Mouse (Mus musculus) spleen, adult 12 weeks (tissue): ENCODE data around the gene Dock8.
A peak's percentile ranks its signal among the peaks of the same experiment; 100 is the strongest.
"Not testable (repeated sequence)": the region's sequence is repeated elsewhere in the genome, so short reads cannot be mapped to it uniquely, and the experiment has no call there.

ENCODE experiments used
- DNase-seq: peaks from one replicate; pipeline ENCODE4 v3.0.0; 2022; ENCODE audit warnings: low spot score

Dock8 gene

DNA sequence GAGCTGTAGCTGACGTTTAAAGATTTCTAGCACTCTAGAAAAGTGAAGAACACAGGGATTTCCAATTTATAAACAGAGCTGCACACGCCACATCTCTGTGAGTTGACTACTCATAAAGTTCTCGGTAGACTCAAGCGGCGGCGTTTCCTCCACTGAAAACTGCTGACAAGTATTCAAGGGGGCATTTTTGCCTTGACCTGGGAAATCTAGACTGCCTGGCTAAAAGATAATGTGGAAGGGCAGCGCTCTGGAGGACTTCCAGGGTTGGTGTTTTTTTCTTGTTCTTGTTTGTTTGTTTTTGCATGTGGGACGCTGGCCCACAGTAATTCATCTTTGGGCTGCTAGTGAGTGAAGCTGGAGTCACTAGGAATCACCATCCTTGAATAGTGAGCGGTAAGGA lies 819 bp downstream of the Dock8 start:
- DNase-seq, result no peak

DNA sequence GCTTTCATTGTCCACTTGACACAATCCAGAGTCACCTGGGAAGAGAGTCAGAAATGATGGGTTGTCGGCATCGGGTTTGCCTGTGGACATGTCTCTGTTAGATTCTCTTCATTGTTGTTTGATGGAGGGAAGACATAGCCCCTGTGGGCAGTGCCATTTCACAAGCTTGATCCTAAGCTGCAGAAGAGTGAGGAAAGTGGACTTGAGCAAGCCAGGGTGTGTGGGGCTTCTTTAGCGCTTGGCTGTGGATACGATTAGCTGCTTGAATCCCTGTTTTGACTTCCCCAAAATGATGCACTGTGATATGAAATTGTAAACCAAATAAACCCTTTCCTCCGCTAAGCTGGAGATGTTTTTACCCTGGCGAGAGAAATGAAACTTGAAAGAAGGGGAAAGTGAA lies 2.7 kb downstream of the Dock8 start:
- no peak for DNase-seq

DNA sequence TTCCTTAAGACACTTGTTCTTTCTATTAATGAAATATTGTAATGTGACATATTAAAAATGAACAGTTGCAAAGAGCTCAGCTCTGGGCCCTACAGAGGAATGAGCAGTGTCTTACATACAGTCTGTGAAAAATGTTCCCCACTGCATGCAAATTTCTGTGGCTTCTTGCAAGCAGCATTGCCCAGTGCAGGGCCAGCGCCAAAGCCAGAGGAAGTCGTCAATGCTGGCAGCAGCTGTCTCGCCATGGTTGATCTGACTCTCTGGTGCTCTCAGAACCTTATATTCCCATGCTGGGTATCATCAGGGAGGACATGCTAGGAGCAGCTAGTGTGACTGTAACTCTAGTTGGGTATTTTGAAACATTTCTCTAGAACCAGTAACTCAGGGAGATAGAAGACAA lies 3.5 kb downstream of the Dock8 start:
- no peak for DNase-seq

DNA sequence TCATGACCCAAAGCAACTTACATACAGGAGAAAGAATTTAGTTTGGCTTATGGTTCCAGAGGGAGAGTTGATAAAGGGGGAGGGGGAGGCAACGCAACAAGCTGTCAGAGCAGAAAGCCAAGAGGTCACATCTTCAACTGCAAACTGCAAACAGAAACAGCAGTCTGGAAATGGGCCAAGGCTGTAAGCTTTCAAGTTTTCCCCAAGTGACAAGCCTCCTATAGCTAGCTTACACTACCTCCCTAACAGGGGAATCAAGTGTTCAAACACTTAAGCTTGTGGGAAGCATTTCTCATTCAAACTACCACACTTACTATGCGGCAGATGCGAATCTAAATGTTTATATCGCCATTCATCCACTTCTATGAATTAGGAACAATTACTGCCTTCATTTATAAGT lies 4.5 kb downstream of the Dock8 start:
- DNase-seq, result no peak

DNA sequence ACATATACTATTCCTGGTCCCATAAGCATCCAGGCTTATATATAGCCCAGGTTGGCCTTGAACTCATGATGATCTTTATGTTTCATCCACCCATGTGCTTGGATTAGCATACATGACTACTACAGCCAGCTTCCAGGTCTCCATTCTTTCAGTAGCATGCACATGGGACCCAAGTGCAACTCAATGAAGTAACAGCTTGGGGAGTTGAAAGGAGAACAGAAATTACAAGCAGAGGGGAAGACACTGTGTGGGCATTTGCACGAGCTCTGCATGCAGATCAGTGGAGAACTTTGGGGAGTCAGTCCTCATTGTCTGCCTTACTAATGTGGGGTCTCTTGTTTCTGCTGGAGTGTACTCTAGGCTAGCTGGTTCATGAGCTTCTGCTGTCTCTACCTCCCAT lies 7.4 kb downstream of the Dock8 start:
- DNase-seq, result no peak

DNA sequence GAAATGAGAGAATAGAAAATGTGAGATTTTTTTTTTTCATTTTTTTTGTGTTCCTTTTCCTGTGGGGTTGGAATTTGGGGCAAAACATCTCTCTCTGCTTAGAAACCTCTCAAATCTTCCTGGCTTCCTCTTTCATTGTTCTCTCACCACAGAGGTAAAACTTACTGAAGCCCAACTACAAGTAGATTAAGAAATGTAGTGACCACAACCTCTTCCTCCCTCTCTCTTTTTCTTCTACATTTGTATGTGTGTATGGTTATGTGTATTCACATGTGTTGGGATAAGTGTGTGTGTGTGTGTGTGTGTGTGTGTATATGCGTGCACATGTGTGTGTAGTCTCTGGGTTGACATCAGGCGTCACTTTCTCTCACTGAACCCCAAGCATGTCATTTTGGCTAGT lies 9.2 kb downstream of the Dock8 start:
- DNase-seq, result no peak

DNA sequence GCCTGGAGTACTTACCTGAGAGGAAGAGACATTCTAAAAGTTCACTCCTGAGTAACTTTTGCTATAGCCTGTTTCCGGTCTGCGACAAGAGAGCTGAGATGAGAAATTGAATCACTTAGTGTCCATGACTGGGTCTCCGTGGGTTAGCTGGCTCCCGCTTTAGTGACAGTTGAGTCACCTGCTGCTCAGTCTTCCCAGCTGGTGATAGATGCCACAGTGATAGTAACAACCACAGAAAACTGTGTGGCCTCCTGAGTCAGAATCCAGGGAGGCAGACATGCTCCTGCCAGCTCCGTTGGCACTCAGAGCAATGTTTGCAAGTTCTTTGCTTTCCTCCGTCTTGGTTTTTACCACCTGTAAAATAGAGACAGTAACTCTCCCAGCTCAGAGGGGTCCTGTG lies 23.4 kb downstream of the Dock8 start:
- DNase-seq, result no peak

DNA sequence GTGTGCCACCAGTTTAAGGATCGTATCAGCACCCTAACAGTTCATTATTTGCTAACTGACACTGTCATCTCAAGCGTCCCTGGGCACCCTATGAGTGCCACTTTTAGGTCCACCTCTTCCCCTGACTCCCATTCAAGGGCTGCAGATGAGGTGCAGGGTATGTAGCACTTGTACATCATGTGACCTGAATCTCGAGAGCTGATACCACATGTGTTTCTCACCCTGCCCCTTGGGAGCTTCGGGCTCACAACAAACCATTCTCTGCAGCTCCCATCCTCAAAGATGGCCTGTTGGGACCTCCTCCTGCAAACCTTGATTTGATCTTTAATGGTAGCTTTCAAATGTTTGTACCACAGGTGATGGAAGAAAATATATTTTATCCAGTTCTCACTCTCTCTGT lies 32.4 kb downstream of the Dock8 start:
- no peak for DNase-seq

DNA sequence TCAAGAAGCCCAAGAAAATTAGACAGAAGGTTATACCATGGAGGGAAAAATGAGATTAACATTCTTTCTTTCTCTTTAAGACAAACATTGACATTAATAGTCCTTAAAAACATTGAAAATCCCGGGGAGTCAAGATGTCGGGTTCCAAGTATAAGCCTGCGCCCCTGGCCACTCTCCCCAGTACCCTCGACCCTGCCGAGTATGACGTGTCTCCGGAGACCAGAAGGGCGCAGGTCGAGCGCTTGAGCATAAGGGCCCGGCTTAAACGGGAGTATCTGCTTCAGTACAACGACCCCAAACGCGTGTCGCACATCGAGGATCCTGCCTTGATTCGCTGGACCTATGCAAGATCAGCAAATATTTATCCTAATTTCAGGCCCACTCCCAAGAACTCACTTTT lies 33.7 kb downstream of the Dock8 start:
- not testable (repeated sequence) for DNase-seq

DNA sequence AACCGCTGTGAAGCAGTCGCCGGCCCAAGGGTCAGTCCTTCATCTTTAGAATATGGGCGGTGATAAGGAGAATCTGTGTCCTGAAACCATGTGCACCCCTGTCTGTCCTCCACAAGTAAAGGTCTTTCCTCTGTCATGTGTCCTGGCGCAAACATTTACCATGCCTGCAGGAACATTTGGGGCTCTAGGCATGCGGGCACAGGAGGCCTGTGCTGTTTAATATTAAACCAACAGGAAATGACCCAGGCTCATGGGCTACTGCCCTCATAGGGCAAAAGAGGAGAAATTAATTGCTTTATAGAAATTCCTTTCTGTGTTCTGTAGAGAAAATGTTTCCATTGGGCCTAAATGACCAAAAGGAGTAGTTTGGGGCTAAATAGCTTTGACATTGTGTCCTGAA lies 36.5 kb downstream of the Dock8 start:
- no peak for DNase-seq

DNA sequence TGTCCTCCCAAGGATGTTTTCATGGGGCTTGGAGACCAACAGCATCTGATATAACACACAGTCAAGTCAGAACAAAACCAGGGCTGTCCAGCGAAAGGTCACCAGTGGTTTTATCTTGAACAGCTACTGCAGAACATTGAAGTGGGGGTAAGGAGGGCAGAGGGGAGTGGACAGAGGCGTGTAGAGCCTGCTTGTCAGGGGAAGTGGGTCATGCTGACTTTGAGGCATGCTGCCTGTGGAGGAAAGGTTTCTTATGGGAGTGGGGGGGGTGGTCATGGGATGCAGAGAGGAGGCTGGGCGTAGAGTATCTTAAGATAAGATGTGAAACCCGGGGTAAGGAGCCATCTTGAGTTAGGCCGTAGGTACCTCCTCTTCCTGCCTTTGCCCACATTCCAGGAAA lies 37.5 kb downstream of the Dock8 start:
- no peak for DNase-seq

DNA sequence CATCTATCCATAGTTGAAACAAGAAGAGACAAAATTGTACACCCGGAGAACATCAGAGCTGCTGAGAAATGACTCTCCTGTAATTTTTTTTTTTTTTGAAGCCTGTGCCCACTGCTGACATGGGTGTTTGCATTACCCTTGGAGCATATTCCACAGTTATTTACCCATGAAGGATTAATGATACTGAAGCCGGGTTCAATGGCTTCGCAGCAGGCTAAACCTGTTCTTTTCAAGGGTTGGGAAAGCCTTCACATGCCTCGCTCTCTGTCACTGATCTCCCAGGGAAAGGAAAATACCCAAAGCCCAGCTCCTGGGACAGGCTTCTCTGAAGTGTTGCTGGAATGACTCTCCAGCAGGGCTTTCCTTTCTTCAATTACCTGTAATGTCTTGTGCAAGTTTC lies 37.9 kb downstream of the Dock8 start:
- DNase-seq, result no peak

DNA sequence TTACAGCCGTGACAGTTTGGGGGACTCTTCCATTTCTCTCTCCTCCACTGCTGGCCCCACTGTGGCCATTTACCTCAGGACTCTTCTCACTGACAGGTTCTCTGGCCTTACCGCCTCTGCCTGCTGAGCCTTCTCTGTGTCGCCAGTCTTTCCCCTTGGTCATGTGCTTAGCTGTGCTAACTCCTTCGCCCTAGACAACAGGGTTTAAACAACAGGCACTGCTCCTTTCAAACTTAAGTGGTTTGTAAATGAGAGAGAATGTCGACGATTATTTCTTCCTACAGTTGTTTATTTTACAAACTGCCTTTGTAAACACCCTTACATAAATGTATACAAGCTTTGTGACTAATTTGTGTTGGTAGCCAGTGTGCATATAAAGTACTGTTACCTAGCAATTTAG lies 39.0 kb downstream of the Dock8 start:
- DNase-seq, result no peak

DNA sequence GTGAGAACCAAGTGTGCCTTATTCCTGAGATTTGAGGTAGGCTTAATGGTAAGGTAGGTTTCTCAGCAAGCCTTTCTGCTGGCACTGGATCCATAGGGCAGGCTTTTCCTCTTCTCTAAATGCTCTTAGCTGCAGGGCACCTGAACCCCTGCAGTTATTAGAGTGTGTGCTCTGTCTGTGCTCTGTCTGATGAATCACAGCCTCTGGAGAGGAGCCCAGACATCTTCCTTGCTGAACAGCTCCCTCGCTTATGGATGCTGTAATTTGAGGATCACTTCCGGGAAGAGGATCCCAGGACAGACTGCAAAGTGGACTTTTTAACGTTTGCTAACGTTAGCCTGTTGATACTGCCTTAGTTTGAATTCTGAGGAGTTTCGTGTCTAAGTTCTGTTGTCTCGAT lies 41.9 kb downstream of the Dock8 start:
- DNase-seq, result no peak

DNA sequence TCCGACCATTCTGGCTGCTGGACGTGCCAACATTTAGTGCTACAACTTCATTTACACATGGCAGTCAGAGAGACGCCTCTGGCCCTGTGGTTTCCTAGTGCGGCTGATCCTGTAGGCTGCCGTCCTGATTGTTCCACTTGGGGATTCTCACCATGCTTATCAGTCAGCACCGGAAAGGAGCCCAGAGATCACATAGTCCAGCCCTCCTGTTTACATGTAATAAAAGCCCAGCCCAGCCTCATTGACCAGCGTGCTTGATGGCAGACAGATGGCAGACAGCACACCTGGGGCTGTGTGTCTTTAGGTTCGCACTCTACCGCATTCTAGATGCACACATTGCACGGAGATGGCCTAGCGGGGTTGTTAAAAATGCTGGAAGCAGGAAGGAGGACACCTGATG lies 43.6 kb downstream of the Dock8 start:
- DNase-seq, result no peak

DNA sequence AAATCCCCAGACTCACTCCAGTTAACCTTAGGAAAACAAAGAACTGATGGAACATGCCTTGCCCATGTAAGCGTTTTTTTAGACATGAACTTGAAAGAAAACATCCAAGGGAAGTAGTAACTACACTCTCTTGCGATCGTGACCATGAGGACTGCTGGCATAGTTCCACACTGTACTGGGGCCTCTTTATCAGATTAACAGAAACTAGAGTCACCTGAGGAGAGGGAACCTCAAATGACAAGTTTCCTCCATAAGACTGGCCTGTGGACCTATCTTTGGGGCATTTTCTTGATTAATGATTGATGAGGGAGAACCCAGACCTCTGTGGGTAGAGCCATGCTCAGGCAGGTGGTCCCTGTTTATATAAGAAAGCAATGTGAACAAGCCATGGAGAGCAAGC lies 44.7 kb downstream of the Dock8 start:
- no peak for DNase-seq

DNA sequence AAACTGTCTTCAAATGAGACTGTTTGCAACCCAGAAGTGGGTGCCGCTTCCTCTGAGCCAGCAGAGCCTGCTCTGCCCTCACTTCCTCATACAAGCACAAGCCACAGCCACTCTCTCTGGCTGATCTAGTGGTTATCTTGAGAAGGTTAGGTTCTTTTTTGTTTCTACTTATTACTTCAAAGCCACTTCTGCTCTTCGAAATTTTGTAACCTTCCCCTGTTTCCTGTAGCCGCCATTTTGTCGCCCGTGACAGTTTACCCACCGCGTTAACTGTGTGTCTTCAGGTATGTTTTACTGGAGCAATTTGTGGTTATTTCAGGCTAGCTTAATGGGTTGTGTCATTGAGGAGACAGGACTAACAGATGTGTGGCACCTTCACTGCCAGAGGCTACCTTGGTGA lies 53.0 kb downstream of the Dock8 start:
- DNase-seq, result peak; percentile 43

DNA sequence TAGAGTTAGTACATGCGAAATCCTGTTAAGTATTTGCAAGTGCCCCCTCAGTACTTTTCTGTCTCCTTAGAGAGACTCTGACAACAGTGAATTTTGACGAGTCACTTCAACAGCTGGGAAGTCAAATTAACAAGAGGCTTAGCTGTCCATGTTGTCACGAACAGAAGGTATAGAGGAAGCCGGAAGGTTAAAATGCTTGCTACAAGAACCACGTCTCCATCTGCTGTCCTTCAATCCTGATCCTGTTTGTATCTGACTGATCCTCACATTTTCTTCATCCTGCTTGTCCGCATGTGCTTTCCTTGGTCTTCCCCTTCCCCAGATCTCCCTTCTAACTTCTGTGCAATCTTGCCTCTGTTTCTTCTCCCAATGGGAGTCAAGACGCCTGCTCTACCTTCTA lies 53.8 kb downstream of the Dock8 start:
- no peak for DNase-seq

DNA sequence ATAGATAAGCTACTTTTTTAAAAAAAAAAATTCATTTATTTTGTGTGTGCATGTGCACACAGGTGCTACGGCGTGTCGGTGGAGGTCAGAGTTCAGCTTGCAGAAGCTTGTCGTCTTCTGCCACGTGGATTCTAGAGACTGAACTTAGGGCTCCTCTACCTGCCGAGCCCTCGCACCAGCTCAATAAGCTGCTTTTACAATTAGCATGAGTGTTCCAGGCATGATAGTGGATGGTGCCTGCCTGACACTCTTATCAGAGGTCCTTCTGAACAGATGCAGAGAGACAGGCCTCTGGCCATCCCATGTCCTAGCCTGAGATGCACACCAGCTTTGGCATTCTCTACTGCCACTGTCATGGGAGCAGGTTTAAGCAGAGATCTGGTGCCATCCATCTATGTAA lies 55.7 kb downstream of the Dock8 start:
- no peak for DNase-seq

DNA sequence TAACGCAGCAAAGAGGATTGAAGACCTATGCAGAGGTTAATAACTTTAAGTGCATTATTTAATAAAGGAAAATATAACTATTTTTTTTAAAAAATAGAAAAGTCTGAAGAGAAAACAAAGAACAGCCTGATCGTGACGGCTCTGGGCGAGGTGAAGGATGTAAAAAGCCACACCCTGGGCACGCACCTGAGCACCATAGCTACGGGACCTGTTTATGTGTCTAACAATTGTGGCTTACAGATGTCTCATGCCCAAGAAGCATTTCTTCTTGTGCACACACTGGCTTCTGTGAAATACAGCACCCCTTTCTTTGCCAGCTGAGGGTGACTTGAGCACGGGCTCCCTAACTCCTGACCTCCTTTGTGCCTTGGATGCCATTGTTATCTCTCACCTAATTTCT lies 56.2 kb downstream of the Dock8 start:
- DNase-seq, result no peak

DNA sequence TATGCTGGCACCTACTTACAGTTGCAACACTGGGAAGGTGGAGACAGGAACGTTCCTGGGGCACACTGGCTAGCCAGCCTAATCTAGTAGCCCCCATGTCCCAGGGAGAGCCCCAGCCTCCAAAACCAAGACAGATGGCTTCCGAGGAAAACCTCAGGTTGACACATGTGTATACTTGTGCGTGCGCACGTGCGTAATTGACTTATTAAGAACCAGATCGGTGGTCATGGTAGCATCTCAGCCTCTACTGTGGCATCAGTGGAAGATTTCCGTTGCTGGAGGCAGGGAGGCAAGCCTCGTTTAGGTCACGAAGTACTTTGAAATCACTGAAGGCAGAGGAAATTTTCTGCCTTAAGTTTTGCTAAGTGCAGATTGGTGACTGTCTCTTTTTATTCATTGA lies 56.9 kb downstream of the Dock8 start:
- DNase-seq, result no peak

DNA sequence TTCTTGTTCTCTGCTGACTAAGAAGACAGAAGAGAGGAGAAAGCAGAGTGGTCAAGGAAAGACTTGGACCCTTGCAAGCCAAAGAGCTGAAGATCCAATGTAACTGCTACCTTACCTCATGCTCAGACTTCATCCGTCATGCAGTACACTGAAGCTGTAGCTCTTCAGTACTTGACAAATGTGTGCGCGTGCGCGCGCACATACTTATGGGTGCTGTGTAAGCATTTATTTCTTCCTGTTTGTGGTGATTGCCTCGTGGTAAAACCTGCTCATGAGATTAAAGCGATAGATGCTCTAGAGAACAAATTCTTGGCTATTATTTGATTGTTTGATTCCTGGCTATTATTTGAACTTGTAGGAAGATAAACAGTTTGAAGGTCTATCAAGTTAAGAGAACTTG lies 58.5 kb downstream of the Dock8 start:
- no peak for DNase-seq

DNA sequence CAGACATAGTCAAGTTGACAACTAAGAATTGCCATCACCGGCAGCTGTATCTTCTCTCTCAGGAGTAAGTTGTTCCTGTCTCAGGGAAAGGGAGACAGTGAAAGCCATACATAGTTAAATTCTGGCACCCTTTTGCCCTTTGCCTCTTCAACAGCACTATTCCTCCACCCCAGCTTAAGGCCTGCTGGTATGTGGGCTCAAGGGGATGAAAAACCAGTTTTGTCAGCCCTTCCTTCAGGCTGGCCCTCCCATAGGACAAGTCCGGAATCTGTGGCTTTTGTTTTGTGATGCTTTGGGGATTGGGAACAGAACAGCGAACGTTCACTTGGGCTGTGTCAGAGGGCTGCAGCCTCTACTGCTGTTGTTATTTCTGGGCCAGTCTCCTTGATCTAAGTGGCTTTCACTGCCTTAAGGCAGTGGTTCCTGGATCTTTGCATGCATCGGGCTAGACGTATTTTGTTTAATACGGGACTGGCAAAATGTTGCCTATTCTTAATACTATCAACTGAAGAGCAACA lies 60.6 kb downstream of the Dock8 start:
- no peak for DNase-seq

DNA sequence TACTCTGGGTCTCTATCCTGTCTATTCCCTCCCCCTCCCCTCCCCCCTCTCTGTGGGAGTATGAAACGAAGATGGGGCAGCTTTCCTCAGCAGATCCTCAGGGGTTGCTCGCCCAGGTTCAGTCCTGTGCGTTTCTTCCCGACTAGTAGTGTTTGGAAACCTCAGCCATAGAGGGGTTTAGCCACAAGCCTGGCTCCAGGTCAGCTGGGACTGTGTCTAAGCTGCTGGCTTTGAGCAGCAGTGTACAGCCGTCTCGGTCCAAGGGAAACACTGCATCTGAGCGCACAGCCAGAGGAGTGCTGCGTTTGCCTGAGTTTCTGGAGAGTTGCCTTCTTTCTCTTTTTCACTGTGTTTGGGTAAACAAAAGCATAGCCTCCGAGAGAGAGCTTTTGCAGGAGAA lies 61.0 kb downstream of the Dock8 start:
- DNase-seq, result no peak

DNA sequence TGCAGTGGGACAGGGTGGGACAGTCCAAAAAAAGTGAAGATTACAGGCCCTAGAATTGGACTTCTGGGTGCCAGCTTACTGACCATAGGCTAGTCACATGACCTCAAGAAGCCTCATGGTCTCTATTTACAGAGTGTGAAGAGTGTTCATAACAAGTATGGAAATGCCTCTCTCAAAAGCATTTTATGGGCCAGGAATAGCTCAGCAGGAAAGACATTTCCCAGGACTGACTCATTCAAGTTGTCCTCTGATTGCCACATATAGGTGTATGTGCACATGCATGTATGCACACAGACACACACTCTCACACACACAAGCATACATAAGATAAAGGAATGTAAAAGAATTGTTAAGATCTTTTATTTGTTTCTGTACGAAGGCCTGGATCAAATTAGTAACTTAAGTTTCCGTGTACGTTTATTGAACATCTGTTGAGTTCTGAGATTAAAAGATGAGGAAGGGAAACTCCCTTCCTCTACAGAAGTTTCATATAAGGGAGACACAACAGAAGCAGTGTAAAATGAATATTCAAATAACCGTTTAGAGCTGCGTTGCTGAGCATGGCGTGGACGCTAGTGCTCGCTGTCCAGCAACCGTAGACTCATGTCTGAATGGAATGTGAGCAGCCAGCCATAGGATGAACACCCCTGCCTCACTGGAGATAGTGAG lies 63.0 kb downstream of the Dock8 start:
- no peak for DNase-seq
